Mouse (Mus musculus) ES-Bruce4 (cell line): ENCODE results near the gene Spry1. TPM values are rescaled to one million over a fixed set of nuclear protein-coding genes. Genes with fewer than 3 reads are reported as not detected.
A peak's percentile ranks its signal among the peaks of the same experiment; 100 is the strongest.

Experiments used
- H3K27ac ChIP-seq: 2 replicates; pipeline ENCODE4 v1.5.1; 2012; ENCODE audit warnings: low read length, inconsistent platforms; ENCODE audit not compliant: insufficient read depth
- H3K27me3 ChIP-seq: 2 replicates; pipeline ENCODE4 v1.6.1; 2012; ENCODE audit warnings: mild to moderate bottlenecking, low read length, inconsistent platforms; ENCODE audit not compliant: control insufficient read depth, poor library complexity, insufficient read depth, severe bottlenecking
- H3K36me3 ChIP-seq: 2 replicates; pipeline ENCODE4 v1.6.1; 2012; ENCODE audit warnings: inconsistent platforms, mild to moderate bottlenecking, low read length, moderate library complexity; ENCODE audit not compliant: control insufficient read depth, poor library complexity, insufficient read depth, severe bottlenecking
- H3K4me1 ChIP-seq: one replicate; pipeline ENCODE4 v1.8.1; 2011; ENCODE audit warnings: low read length; ENCODE audit not compliant: control insufficient read depth, insufficient read depth
- H3K4me3 ChIP-seq: 2 replicates; pipeline ENCODE4 v1.5.1; 2011; ENCODE audit warnings: low read depth, mild to moderate bottlenecking, low read length
- H3K9ac ChIP-seq: 2 replicates; pipeline ENCODE4 v1.6.1; 2012; ENCODE audit warnings: low read depth, mild to moderate bottlenecking, inconsistent platforms; ENCODE audit not compliant: poor library complexity, severe bottlenecking
- H3K9me3 ChIP-seq: replicated peaks from 2 replicates; pipeline ENCODE4 v1.6.1; 2012; ENCODE audit warnings: mild to moderate bottlenecking, low read length, inconsistent platforms; ENCODE audit not compliant: control insufficient read depth, poor library complexity, insufficient read depth, severe bottlenecking
- CTCF ChIP-seq: IDR thresholded peaks from one replicate; pipeline ENCODE4 v1.8.1; 2011; ENCODE audit warnings: low read depth, low read length
- EP300 ChIP-seq: IDR thresholded peaks from 2 replicates; pipeline ENCODE4 v1.6.1; 2011; ENCODE audit warnings: low read depth, low read length; ENCODE audit not compliant: insufficient read depth
- POLR2A ChIP-seq: IDR thresholded peaks from one replicate; pipeline ENCODE4 v1.8.1; 2011; ENCODE audit warnings: low read length; ENCODE audit not compliant: insufficient read depth
- polyA plus RNA-seq: library from polyadenylated mRNA; stranded (reverse); fragments of >200 nt; gene quantifications from 2 replicates; pipeline ENCODE4 v1.2.4, GENCODE M21; 2011; ENCODE audit warnings: low read depth; ENCODE audit not compliant: missing spikeins, insufficient read depth, insufficient read length

Spry1 gene
- polyA plus RNA-seq, 1 experiment: 30.5 TPM

DNA sequence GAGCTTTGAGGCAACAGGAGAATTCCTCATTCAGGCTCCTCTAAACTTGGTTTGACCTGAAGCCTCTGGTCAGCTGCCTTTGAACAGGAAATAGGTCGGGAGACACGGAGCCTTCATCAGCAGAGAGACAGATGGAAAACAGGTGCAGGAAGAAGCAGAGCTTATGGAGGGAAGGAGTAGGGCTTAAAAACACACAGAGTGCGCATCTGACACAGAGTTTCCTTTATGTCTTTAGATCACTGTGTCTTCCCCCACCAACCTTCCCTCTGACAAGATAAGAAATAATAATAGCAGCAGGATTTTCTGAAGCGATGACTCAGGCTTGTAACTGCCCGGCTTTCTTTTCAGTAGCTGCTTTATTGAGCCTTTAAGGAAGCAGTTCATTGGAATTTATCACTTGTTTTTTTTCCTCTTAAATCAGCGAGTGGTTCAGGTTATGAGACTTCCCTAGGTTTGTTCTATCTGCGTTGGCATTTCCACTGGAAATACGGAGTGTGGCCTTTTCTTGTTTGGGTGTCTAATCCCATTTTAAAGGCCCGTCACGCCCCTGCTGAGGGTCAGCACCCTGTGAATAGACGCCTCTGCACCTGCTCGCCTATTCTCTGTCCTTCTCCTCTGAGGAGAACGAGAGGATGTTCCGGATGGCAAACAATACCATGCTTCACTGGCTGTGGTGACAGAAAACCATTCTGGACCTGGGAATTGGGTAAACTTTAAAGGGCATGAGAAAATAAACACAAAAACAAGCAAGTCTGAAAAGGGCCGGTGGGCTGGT, 32.7 kb downstream of the Spry1 start:
- Histone ChIP-seq H3K9me3 (peaks cover 11% of the 10 kb centered on the region; the same call in 1 of the 2 replicates), H3K4me3 (no peak overlapping the region), H3K27me3 (no peaks in the 10 kb centered on the region), H3K36me3 (no peaks in the 10 kb centered on the region), H3K4me1 (peaks cover 12% of the 10 kb centered on the region), H3K27ac (no peak overlapping the region), H3K9ac (no peak overlapping the region)
- TF ChIP-seq CTCF (no peak), EP300 (0 out of 2 replicates have a peak, but pooled peaks have one; percentile 42), POLR2A (no peak)

DNA sequence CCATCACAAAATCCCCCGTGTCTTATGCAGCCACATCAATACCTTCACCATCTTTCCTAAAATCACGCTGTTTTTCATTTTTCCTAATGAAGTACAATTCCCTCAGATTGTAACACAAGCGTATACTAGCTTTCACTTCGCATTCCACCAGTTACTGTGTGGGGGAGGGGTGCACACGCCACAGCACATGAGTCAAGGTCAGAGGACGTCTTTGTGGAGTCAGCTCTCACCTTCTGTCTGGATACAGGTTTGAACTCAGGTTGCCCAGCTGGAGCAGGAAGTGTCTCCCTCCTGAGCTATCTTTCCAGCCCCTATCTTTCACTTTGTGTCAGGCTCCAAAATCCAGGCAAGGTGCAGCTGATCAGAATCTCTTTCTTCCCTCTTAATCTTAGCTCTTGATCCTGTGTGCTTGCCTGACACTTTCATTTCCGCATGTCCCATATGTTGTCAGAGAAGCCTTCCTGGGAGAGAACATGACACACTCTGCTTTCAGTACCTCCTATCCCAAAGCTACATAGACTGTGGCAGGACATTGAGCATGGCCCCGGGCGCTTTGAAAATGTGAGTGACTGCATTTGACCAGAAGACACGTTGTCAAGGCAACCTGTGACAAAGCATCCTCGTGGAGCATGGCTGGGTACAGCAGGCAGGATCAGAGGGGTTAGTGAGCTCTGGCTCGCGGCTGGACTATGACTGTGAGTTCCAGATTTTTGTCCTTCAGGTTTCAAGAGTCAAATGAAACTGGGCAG, 33.9 kb downstream of the Spry1 start:
- H3K9ac ChIP-seq: no peak overlapping the region
- peaks cover 12% of the 10 kb centered on the region for H3K4me1 ChIP-seq
- TF ChIP-seq EP300: peak; percentile 91
- TF ChIP-seq POLR2A: no peak
- no peak for TF ChIP-seq CTCF
- no peak overlapping the region for H3K27ac ChIP-seq
- no peaks in the 10 kb centered on the region for H3K27me3 ChIP-seq
- peaks cover 11% of the 10 kb centered on the region; the same call in 1 of the 2 replicates for H3K9me3 ChIP-seq
- H3K4me3 ChIP-seq: no peak overlapping the region
- no peaks in the 10 kb centered on the region for H3K36me3 ChIP-seq

DNA sequence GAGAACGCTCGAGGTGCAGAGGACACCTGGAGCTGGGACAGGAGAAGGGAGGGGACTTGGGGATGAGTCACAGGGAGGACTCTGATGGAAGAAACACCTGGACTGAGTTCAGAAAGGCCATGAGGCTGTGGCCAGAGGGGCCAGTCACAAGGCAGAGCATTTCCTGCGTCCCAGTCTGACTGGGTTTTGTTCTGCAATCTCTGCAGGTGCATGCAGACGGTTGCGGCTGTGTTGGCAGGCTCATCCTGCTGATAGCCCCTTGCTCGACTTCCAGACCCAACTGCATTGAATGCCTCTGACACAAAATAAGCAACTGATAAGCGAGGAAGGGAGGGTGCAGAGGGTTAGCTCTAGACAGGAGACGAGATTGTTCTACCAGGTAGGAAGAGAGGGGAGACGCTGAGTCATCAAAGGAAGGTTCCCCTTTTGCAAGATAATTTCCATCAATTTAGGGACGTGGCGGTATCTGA, 35.3 kb downstream of the Spry1 start:
- H3K9ac ChIP-seq: no peak overlapping the region
- H3K27me3 ChIP-seq: no peaks in the 10 kb centered on the region
- no peak overlapping the region for H3K27ac ChIP-seq
- H3K4me3 ChIP-seq: no peak overlapping the region
- H3K36me3 ChIP-seq: no peaks in the 10 kb centered on the region
- H3K4me1 ChIP-seq: peaks cover 12% of the 10 kb centered on the region
- TF ChIP-seq POLR2A (no peak), CTCF (no peak), EP300 (no peak)
- no peaks in the 10 kb centered on the region for H3K9me3 ChIP-seq

DNA sequence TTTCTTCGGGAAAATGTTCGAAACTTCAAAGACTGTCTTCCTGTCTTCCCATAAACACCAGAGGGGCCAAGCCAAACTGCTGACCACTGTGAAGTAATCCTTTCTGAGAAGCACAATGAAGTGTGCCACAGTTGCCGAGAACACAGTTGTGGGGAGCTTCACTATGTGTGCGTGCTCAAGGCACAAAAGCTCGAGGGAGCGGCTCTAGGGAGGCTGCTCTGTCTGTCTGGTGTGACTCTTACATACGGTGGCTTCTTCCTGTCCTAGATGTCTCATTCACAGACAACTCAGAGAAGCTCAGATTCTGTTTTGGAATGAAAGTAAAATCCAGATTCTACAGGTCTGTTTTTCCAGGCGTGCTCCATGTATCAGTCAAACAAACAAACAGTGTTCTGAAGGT, 36.5 kb downstream of the Spry1 start:
- peaks cover 12% of the 10 kb centered on the region for H3K4me1 ChIP-seq
- no peak for TF ChIP-seq EP300
- no peak for TF ChIP-seq CTCF
- TF ChIP-seq POLR2A: no peak
- H3K9me3 ChIP-seq: no peaks in the 10 kb centered on the region
- no peaks in the 10 kb centered on the region for H3K36me3 ChIP-seq
- no peak overlapping the region for H3K9ac ChIP-seq
- H3K27me3 ChIP-seq: no peaks in the 10 kb centered on the region
- no peak overlapping the region for H3K4me3 ChIP-seq
- H3K27ac ChIP-seq: no peak overlapping the region

DNA sequence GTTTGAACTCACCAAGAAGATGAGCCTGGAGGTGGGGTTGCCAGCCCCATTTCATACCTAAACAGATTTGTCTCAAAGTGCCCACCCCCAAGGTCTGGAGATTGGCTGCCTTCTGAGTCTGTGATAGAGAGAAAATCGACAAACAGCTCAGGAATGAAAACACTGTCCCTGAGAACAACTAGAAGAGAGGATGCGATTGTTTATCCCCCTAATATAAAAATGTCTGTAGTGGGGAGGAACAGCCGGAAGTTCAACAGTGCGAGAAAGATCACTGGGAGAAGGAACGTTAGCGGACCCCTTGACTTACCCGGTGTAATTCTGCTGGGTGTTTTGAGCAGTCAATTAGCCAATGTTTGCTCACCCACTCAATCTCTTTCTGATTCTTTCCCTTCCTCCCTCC, 46.5 kb downstream of the Spry1 start:
- Histone ChIP-seq H3K27ac (no peak overlapping the region), H3K27me3 (no peaks in the 10 kb centered on the region), H3K4me3 (no peak overlapping the region), H3K9ac (no peak overlapping the region), H3K9me3 (0 out of 2 replicates have a peak, but pooled peaks cover 2% of the 10 kb centered on the region), H3K4me1 (peaks cover 2% of the 10 kb centered on the region), H3K36me3 (no peaks in the 10 kb centered on the region)
- TF ChIP-seq EP300 (no peak), CTCF (no peak), POLR2A (no peak)

DNA sequence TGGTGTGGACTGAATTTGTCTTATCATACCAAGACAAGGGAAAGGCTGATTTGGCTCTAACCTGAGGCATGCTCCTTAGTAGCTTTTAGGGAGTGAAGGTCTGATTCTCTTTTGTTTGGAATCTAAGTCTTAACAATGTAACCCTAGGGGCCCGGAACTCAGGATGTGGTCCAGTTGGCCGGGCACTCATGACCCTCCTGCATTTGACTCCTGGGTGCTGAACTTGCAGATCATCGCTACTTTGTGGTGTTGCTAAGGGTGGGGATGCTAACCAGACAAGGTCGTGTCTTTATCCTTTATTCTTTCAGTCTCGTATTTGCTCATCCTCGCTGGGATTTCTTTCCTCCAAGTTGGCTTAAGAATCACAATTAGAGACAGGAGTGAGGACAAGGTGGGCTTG, 47.0 kb downstream of the Spry1 start:
- Histone ChIP-seq H3K27me3 (no peaks in the 10 kb centered on the region), H3K36me3 (no peaks in the 10 kb centered on the region), H3K4me3 (peak overlapping the region; percentile 52), H3K9ac (0 out of 2 replicates have a peak overlapping the region, but pooled peaks have one; percentile 1), H3K27ac (no peak overlapping the region), H3K9me3 (0 out of 2 replicates have a peak, but pooled peaks cover 2% of the 10 kb centered on the region), H3K4me1 (peaks cover 2% of the 10 kb centered on the region)
- TF ChIP-seq CTCF (no peak), EP300 (no peak), POLR2A (no peak)
